Mouse (Mus musculus): ENCODE measurements around the gene Ddx19a. TPM values are rescaled to one million over a fixed set of nuclear protein-coding genes. Genes with fewer than 3 reads are reported as not detected.
A peak's percentile ranks its signal among the peaks of the same experiment; 100 is the strongest.
"Not testable (repeated sequence)": the region's sequence is repeated elsewhere in the genome, so short reads cannot be mapped to it uniquely, and the experiment has no call there.

Gene Ddx19a
- polyA plus RNA-seq, 1 experiment from 2014 or later, result 11.5 TPM

DNA sequence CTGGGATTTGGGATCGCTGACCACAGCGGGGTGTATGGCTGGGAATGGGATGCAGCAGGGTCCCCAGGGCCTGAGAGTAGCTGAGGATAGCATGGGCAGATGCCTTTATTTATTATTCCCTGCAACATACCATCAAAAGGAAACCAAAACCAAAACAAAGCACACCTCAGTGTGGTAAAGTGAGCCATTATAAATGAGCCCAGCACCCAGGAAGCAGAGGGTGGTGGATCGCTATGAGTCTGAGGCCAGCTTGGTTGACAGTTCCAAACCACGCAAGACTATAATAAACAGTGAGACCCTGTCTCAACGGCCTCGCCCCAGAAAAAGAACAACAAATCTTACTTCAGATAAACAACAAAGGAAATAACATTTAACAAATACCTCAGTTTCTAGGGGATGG lies 32.4 kb upstream of the Ddx19a start:
- no peak for ATAC-seq

DNA sequence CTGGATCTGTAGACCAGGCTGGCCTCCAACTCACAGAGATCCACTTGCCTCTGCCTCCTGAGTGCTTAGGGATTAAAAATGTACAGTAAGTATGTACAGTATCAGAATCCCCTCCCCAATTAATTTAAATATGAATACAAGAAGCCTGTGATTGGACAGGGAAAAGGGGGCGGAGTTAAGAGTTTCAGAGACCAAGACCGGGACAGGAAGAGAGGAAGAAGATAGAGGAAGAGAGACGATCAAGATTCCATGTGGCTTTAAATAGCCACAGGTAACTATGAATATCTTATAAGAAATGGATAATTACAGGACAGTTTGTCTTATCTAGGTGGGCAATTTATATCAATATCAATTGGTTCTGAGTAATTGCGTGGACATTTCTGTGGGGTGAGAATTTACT lies 32.0 kb upstream of the Ddx19a start:
- H3K4me2 ChIP-seq (ENCODE audit: low read depth, low read length), result no peak overlapping the region
- no peak for ATAC-seq
- WGBS, result 41% methylated on average over 4 of the region's 4 CpGs
- H3K36me3 ChIP-seq (ENCODE audit: control insufficient read depth, insufficient read depth, low read length), result no peaks in the 10 kb centered on the region
- H3K9ac ChIP-seq (ENCODE audit: low read depth, low read length), result no peak overlapping the region
- H3K4me1 ChIP-seq (ENCODE audit: control insufficient read depth, insufficient read depth, low read length), result peaks cover under 1% of the 10 kb centered on the region
- no peak overlapping the region for H3K4me3 ChIP-seq (ENCODE audit: low read length)
- no peak overlapping the region for H3K27ac ChIP-seq (ENCODE audit: low read length)
- H3K9me3 ChIP-seq (ENCODE audit: control insufficient read depth, low read length), result no peaks in the 10 kb centered on the region
- no peaks in the 10 kb centered on the region for H3K27me3 ChIP-seq (replicated peaks; ENCODE audit: control insufficient read depth, insufficient read depth, low read length)

More for the DNA sequence above, 32.4 kb upstream of the Ddx19a start:
- no peaks in the 10 kb centered on the region for H3K36me3 ChIP-seq (ENCODE audit: control insufficient read depth, insufficient read depth, low read length)
- no peak overlapping the region for H3K4me2 ChIP-seq (ENCODE audit: low read depth, low read length)
- H3K4me3 ChIP-seq (ENCODE audit: low read length), result no peak overlapping the region
- peaks cover 6% of the 10 kb centered on the region for H3K4me1 ChIP-seq (ENCODE audit: control insufficient read depth, insufficient read depth, low read length)
- no peak overlapping the region for H3K9ac ChIP-seq (ENCODE audit: low read depth, low read length)
- H3K27ac ChIP-seq (ENCODE audit: low read length), result no peak overlapping the region
- WGBS, result 75% methylated on average over 6 of the region's 6 CpGs
- H3K27me3 ChIP-seq (replicated peaks; ENCODE audit: control insufficient read depth, insufficient read depth, low read length), result no peaks in the 10 kb centered on the region
- no peaks in the 10 kb centered on the region for H3K9me3 ChIP-seq (ENCODE audit: control insufficient read depth, low read length)

DNA sequence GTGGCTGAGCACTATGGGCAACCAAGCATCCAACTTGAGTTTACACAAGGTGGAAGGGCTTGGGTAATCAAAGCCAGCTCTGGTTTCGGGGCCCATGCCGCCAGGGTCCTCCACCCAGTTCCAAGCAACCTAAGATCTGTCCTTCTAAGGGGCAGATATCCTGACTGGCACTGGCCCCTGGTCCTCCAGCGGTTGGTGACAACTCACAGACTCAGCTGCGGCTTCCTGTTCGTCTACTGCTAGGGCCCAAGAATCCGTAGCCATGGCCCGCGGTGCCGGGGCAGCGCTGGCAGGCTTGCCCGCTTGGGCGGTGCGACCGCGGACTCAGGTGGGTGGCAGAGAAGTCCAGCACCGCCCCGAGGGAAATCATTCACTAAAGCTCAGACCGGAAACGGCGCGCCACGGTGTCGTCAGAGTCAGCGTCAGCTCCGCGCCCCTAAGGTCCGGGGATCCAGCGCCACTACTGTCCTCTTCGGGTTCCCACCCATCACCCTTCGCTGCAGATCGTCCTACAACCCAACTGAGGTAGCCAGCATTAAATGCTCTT lies 29.9 kb upstream of the Ddx19a start:
- peak overlapping the region; percentile 73 for H3K4me2 ChIP-seq (ENCODE audit: low read depth, low read length)
- H3K36me3 ChIP-seq (ENCODE audit: control insufficient read depth, insufficient read depth, low read length), result no peaks in the 10 kb centered on the region
- H3K9me3 ChIP-seq (ENCODE audit: control insufficient read depth, low read length), result no peaks in the 10 kb centered on the region
- ATAC-seq, result peak; percentile 98
- H3K9ac ChIP-seq (ENCODE audit: low read depth, low read length), result peak overlapping the region; percentile 75
- H3K27me3 ChIP-seq (replicated peaks; ENCODE audit: control insufficient read depth, insufficient read depth, low read length), result no peaks in the 10 kb centered on the region
- peak overlapping the region; percentile 73 for H3K27ac ChIP-seq (ENCODE audit: low read length)
- peak overlapping the region; percentile 76 for H3K4me3 ChIP-seq (ENCODE audit: low read length)
- H3K4me1 ChIP-seq (ENCODE audit: control insufficient read depth, insufficient read depth, low read length), result no peaks in the 10 kb centered on the region
- under 1% methylated on average over 31 of the region's 31 CpGs for WGBS

DNA sequence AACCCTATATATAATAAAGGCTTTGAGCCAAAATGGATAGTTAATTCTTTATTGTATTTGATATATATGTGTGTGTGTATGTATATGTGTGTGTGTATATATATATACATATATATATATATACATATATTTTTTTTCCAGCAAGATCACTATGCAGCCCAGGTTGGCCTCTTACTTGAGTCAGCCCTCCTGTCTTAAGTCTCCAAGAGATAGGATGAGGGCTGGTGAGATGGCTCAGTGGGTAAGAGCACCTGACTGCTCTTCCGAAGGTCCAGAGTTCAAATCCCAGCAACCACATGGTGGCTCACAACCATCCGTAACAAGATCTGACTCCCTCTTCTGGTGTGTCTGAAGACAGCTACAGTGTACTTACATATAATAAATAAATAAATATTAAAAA lies 29.0 kb upstream of the Ddx19a start:
- H3K27ac ChIP-seq (ENCODE audit: low read length); H3K9me3 ChIP-seq (ENCODE audit: control insufficient read depth, low read length): not testable (repeated sequence)
- 92% methylated on average over 1 of the region's 2 CpGs for WGBS

DNA sequence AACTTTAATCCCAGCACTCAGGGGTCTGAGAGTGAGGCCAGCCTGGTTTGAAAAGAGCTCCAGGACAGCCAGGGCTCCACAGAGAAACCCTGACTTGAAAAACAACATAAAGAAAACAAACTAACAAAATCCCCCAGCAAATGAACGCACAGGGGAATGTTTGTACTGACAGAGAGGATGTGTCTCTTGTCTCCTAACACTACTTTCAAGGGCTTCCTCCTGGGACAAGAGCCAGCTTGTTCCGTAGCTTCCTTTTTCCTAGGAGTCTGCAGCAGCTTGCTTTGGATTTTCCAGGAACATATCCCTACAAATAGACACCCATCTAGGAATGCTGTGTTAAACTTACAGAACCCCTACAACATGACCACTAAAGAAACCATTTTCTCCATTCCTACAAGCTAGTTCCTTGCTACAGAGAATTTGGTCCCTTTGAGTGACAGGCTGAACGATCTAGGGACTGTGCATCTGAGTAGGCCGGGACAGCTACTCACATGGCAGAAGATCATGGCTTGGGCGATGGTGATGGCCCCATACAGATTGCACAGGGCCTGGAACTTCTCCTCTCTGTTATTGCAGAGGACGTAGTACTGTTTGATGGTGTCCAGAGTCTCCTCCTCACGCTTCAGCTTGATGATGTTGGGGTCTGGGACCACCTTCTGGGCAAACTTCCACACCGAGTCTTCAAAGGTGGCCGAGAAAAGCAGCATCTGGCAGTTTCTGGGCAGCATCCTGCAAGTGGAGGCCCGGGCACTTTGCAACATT lies 12.8 kb upstream of the Ddx19a start:
- not testable (repeated sequence) for H3K27ac ChIP-seq (ENCODE audit: low read length); H3K9me3 ChIP-seq (ENCODE audit: control insufficient read depth, low read length); H3K4me3 ChIP-seq (ENCODE audit: low read length); H3K27me3 ChIP-seq (replicated peaks; ENCODE audit: control insufficient read depth, insufficient read depth, low read length); H3K4me1 ChIP-seq (ENCODE audit: control insufficient read depth, insufficient read depth, low read length); H3K9ac ChIP-seq (ENCODE audit: low read depth, low read length); ATAC-seq; H3K36me3 ChIP-seq (ENCODE audit: control insufficient read depth, insufficient read depth, low read length); H3K4me2 ChIP-seq (ENCODE audit: low read depth, low read length)
- WGBS, result 80% methylated on average over 6 of the region's 10 CpGs

More for the DNA sequence above, 29.0 kb upstream of the Ddx19a start:
- not testable (repeated sequence) for H3K9ac ChIP-seq (ENCODE audit: low read depth, low read length); H3K36me3 ChIP-seq (ENCODE audit: control insufficient read depth, insufficient read depth, low read length); ATAC-seq; H3K27me3 ChIP-seq (replicated peaks; ENCODE audit: control insufficient read depth, insufficient read depth, low read length); H3K4me2 ChIP-seq (ENCODE audit: low read depth, low read length); H3K4me1 ChIP-seq (ENCODE audit: control insufficient read depth, insufficient read depth, low read length); H3K4me3 ChIP-seq (ENCODE audit: low read length)

DNA sequence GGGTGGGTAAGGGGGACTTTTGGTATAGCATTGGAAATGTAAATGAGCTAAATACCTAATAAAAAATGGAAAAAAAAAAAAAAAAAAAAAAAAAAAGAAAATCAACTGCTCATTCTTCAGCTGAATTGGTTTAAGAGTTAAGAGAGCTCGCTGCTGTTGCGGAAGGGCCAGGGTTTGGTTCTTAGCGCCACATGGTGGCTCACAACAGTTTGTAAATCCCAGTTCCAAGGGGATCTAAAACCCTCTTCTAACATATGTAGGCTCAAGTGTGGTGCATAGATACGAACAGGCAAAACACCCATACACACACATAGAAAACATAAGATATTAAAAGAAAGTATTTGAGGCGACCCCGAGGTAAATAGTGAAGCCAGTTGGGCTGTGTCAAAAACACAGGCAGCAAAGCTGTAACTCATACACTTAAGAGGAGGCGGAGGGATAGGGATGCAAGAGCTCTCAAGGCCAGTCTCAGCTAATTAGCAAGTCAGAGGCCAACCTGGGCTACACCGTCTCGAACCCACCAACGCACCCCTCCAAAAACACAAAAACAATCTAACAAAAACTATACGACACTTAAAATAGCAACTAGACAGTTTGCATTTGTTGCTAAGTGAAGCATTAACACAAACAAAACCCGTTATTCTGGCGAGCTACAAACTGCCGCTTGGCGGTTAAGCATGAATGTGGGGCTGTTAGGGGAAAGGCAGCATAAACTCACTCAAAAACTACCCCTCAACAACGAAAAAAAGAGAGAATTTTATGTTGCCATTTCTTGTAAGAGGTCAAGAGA lies 764 bp downstream of the Ddx19a start:
- H3K4me2 ChIP-seq (ENCODE audit: low read depth, low read length), result peak overlapping the region; percentile 56
- WGBS, result 33% methylated on average over 16 of the region's 16 CpGs

DNA sequence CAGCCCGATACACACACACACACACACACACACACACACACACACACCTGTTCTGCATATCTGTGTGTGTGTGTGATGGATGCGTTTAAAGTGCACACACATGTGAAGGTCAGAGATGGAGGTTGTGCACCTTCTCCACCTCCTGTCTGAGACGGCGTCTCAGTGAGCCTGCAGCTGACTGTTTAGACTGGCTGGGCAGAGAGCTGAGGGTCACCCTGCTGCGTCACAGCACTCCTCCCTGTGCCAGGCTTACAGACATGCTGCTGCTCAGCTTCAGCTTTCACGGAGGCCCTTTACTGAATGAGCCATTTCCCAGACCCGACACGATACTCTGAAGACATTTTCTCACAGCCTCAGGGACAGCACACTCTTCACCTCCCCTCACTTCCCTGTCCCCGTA lies 7.6 kb downstream of the Ddx19a start:
- Histone ChIP-seq H3K4me2 (ENCODE audit: low read depth, low read length) (no peak overlapping the region), H3K27me3 (replicated peaks; ENCODE audit: control insufficient read depth, insufficient read depth, low read length) (no peaks in the 10 kb centered on the region), H3K9ac (ENCODE audit: low read depth, low read length) (no peak overlapping the region), H3K27ac (ENCODE audit: low read length) (no peak overlapping the region), H3K36me3 (ENCODE audit: control insufficient read depth, insufficient read depth, low read length) (peaks cover 15% of the 10 kb centered on the region), H3K9me3 (ENCODE audit: control insufficient read depth, low read length) (no peaks in the 10 kb centered on the region), H3K4me1 (ENCODE audit: control insufficient read depth, insufficient read depth, low read length) (peaks cover 8% of the 10 kb centered on the region; the same call in 1 of the 2 replicates), H3K4me3 (ENCODE audit: low read length) (no peak overlapping the region)
- WGBS, result 90% methylated on average over 9 of the region's 9 CpGs
- no peak for ATAC-seq

More for the DNA sequence above, 764 bp downstream of the Ddx19a start:
- H3K27ac ChIP-seq (ENCODE audit: low read length), result peak overlapping the region; percentile 78
- H3K4me3 ChIP-seq (ENCODE audit: low read length), result peak overlapping the region; percentile 83
- H3K36me3 ChIP-seq (ENCODE audit: control insufficient read depth, insufficient read depth, low read length), result no peaks in the 10 kb centered on the region; the same call in 1 of the 2 replicates
- H3K9me3 ChIP-seq (ENCODE audit: control insufficient read depth, low read length), result no peaks in the 10 kb centered on the region
- ATAC-seq, result peak; percentile 10
- H3K27me3 ChIP-seq (replicated peaks; ENCODE audit: control insufficient read depth, insufficient read depth, low read length), result no peaks in the 10 kb centered on the region
- peaks cover 3% of the 10 kb centered on the region; the same call in 1 of the 2 replicates for H3K4me1 ChIP-seq (ENCODE audit: control insufficient read depth, insufficient read depth, low read length)
- peak overlapping the region; percentile 83 for H3K9ac ChIP-seq (ENCODE audit: low read depth, low read length)

DNA sequence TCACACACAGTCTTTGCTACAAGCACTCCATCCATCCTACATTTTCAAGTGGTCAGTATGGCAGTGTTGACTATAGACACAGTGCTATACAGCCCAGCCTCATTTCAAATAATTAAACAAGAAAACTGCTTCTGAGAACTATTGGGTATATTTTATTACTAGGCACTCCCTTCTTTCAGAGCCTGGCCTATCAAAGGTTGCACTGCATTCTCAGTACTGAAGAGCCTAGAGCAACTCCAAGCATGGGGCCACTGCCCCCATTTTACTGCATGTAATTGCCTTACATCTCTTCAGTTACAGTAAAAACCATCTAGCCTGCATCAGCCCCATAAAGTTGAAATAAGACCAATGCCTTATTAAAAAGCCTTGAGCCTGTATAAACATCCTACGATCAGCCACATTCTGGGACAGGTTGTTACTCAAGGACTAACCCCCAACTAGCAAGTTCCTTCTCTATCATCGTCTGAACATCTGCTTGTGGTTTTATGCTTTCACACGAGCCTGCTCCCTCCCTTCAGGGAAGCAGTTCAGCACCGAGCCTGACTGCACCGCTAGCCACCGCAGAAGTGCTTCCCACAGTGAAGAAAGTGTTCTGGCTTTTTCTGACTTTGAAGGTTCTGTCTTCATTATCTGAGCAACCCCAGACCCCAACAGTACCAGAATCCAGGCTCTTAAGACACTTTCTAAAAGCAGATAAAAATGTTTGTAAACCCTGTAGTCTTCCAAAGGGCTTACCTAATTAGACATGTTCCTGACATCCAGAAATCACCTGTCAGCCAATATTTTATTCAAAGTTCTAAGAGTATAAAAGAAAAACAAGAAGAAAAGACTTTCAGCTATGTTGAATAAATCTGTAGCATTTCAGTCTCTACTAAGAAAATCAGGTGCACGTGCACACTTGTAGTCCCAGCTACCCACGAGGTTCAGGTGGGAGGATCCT lies 9.5 kb downstream of the Ddx19a start:
- 68% methylated on average over 8 of the region's 8 CpGs for WGBS
- Histone ChIP-seq H3K4me1 (ENCODE audit: control insufficient read depth, insufficient read depth, low read length) (peaks cover 8% of the 10 kb centered on the region; the same call in 1 of the 2 replicates), H3K4me2 (ENCODE audit: low read depth, low read length) (no peak overlapping the region), H3K36me3 (ENCODE audit: control insufficient read depth, insufficient read depth, low read length) (peaks cover 28% of the 10 kb centered on the region), H3K9me3 (ENCODE audit: control insufficient read depth, low read length) (no peaks in the 10 kb centered on the region), H3K27me3 (replicated peaks; ENCODE audit: control insufficient read depth, insufficient read depth, low read length) (no peaks in the 10 kb centered on the region), H3K9ac (ENCODE audit: low read depth, low read length) (no peak overlapping the region), H3K27ac (ENCODE audit: low read length) (peak overlapping the region; percentile 66), H3K4me3 (ENCODE audit: low read length) (no peak overlapping the region)
- ATAC-seq, result peak; percentile 97
